Mouse (Mus musculus) mature B cell (primary cell): Measurements from ENCODE around the gene Sez6l.

ENCODE experiments used
- in situ Hi-C: fragments of 300-500 bp; cut with MboI; formaldehyde crosslinking; loops from 2 replicates; pipeline ENCODE4 v1.14.3; 2019

Gene Sez6l

GRCm38 (mm10) chr5:112576993-112577670 lies at the start of gene Sez6l:
TSS of gene Sez6l (minus strand) at chr5:112577185.
- in situ Hi-C loops, result no loop called here

GRCm38 (mm10) chr5:112625555-112626160 lies 48.7 kb upstream of the Sez6l start:
- in situ Hi-C loops, result no loop called here

GRCm38 (mm10) chr5:112622946-112623345 lies 46.0 kb upstream of the Sez6l start:
- in situ Hi-C loops, result no loop called here

- in situ Hi-C loops, result no loop called here
These were observed 43.3 kb upstream of the Sez6l start for GRCm38 (mm10) chr5:112620256-112620655.

- in situ Hi-C loops, result no loop called here
These were observed 42.4 kb upstream of the Sez6l start for GRCm38 (mm10) chr5:112619344-112619743.

- in situ Hi-C loops, result no loop called here
These were observed 40.7 kb upstream of the Sez6l start for GRCm38 (mm10) chr5:112617602-112618247.

- in situ Hi-C loops, result no loop called here
These were observed 39.1 kb upstream of the Sez6l start for GRCm38 (mm10) chr5:112615946-112616617.

GRCm38 (mm10) chr5:112607867-112608516 lies 31.0 kb upstream of the Sez6l start:
- in situ Hi-C loops, result no loop called here

- in situ Hi-C loops, result no loop called here
These were observed 30.1 kb upstream of the Sez6l start for GRCm38 (mm10) chr5:112607119-112607518.

- in situ Hi-C loops, result no loop called here
These were observed 28.4 kb upstream of the Sez6l start for GRCm38 (mm10) chr5:112605371-112605770.

- in situ Hi-C loops, result no loop called here
These were observed 27.3 kb upstream of the Sez6l start for GRCm38 (mm10) chr5:112604251-112604650.

GRCm38 (mm10) chr5:112603594-112603993 lies 26.6 kb upstream of the Sez6l start:
- in situ Hi-C loops, result no loop called here

GRCm38 (mm10) chr5:112600309-112600939 lies 23.4 kb upstream of the Sez6l start:
- in situ Hi-C loops, result no loop called here

GRCm38 (mm10) chr5:112599538-112600308 lies 22.7 kb upstream of the Sez6l start:
- in situ Hi-C loops, result no loop called here

GRCm38 (mm10) chr5:112597876-112598275 lies 20.9 kb upstream of the Sez6l start:
- in situ Hi-C loops, result no loop called here

- in situ Hi-C loops, result no loop called here
These were observed 20.3 kb upstream of the Sez6l start for GRCm38 (mm10) chr5:112597307-112597706.

- in situ Hi-C loops, result no loop called here
These were observed 19.7 kb upstream of the Sez6l start for GRCm38 (mm10) chr5:112596729-112597128.

GRCm38 (mm10) chr5:112595701-112596632 lies 19.0 kb upstream of the Sez6l start:
- in situ Hi-C loops, result no loop called here

- in situ Hi-C loops, result no loop called here
These were observed 14.7 kb upstream of the Sez6l start for GRCm38 (mm10) chr5:112591706-112592105.

- in situ Hi-C loops, result no loop called here
These were observed 9.1 kb upstream of the Sez6l start for GRCm38 (mm10) chr5:112586071-112586470.
